Mouse (Mus musculus) natural killer cell, adult 2 months (primary cell): ENCODE data around the gene Itgb3.
"Not testable (repeated sequence)": the region's sequence is repeated elsewhere in the genome, so short reads cannot be mapped to it uniquely, and the experiment has no call there.

Source experiments
- DNase-seq, 2 experiments: peaks; one replicate each; pipeline ENCODE4 v3.0.0; 2022; ENCODE audit warnings: low spot score in 2 of 2

Gene Itgb3

DNA sequence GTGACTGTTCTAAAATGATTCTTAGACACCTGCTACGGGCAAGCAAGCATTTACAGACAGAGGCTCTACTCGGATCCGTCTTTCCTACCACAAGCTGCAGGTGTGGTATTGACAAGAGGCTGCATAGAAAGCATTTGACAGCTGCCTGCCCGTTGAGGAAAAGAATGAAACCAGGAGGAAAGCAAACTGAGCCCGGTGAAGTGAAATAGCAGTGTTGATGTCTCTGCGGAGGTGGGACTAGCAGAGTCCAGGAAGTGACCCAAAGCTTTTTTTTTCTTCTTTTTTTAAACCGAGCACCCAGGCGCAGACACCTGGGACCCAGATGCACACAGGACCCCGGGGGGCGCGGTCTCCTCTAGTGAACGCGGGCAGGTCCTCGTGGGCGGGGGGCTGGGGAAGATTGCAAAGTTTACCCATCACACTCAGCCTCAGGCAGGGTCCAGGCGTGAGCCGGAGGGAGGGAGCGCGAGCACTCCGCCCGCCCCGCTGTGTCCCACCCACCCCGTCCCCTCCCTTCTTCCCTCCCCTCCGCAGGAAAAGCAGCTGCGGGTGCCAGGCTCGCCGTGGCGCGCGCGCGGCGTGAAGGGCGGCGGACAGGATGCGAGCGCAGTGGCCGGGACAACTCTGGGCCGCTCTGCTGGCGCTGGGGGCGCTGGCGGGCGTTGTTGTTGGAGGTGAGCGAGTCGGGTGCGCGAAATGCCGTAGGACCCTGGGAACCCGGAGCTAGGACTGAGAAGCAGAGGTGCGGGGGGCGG, at the start of gene Itgb3:
Itgb3 (plus strand) TSS at position 510 of the 755 bp plus-strand sequence.
- DNase-seq: peak; percentile 74 to 81

GRCm38 (mm10) chr11:104558065-104558464, 49.7 kb upstream of the Itgb3 start:
- DNase-seq: no peak

DNA sequence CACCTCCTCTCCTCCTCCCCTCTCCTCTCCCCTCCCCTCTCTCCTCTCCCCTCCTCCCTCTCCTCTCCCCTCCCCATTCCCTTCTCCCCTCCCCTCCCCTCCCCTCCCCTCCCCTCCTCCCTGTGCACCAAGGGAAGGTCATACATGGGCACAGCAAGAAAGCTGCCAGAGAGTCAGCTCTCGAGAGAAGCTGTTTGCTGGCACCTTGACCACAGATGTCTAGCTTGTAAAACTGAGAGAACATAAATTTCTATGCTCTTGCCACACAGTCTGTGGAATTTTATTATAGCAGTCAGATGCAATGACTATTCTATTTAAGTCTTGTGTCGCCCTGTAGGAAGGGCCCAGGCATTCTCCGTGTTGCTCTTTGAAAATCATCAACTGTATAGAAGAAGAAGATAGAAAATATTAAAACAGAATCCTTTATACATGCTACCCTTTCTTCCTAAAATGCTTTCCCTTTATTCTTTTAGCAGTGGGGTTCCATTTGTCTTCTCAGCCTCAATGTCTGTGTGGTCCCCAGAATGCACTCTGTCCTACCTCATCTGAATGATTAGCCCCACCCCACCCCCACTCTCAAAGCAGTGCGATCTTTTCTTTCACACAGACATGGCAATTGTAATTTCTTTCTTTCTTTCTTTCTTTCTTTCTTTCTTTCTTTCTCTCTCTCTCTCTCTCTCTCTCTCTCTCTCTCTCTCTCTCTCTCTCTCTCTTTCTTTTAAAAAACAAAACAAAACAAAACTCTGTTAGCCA, 49.0 kb upstream of the Itgb3 start:
- no peak for DNase-seq

- DNase-seq: no peak
Observed at GRCm38 (mm10) chr11:104560971-104561370, 46.8 kb upstream of the Itgb3 start.

- DNase-seq: no peak
Observed at GRCm38 (mm10) chr11:104563496-104563895, 44.3 kb upstream of the Itgb3 start.

DNA sequence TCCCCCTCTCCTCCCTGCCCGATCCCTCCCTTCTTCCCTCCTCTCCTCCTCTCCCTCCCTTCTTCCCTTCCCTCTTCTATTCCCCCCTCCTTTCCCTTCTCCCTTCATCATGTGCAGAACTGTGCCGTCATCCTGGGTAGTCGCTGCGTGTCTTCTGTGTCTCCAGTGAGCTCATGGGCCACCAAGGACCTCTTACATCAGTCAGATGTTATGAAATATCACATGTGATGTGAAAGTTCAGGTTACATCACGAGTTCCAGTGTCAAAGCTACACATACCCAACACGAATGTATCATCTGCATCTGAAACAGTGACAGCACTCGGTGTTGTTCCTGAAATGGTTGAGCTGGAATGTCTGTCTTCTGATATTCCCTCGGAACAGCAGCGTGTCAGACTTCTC, 42.6 kb upstream of the Itgb3 start:
- no peak for DNase-seq

- no peak for DNase-seq
Observed at GRCm38 (mm10) chr11:104566097-104566496, 41.7 kb upstream of the Itgb3 start.

- DNase-seq: no peak
Observed at GRCm38 (mm10) chr11:104566796-104567195, 41.0 kb upstream of the Itgb3 start.

GRCm38 (mm10) chr11:104567736-104568135, 40.1 kb upstream of the Itgb3 start:
- no peak for DNase-seq

DNA sequence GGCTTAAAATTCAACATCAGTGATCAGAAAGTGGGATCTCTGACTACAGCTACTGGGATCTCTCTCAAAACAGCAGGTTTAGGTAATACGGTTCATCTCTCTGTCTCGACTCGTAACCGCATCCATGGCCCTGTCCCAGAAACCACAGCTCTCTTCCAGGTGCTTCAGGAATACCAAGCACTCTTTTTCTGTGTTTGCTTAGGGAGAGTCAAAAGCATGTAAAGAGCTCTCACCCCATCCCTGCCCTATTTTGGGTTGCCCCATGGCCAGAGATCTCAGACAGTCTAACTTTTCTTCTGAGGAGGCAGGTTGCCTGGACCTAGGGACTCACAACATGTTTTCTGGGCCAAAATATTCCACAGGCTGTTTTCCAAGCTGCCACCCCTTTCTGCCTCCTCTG, 39.5 kb upstream of the Itgb3 start:
- no peak for DNase-seq

- not testable (repeated sequence) for DNase-seq
Observed at GRCm38 (mm10) chr11:104570515-104570914, 37.3 kb upstream of the Itgb3 start.

- DNase-seq: peak; percentile 20 to 23
Observed at GRCm38 (mm10) chr11:104571373-104571772, 36.4 kb upstream of the Itgb3 start.

DNA sequence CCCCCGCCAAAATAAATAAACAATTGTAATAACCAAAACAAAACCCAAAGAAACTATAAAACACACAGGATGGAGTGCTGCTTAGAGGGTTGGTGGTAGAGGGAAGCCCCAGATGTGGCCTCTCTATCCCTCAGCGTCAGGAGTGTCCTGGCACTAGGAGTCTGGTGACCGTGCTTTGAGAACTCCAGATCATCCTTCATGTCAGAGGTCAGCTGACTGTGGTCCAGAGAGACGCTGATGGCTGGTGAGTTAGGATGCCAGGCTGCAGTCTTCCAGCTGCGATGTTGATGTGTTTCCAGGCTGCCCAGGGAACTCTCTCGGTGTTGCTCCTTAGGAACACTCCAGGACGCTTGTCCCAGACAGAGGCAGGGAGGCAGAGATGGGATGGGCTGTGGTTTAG, 35.7 kb upstream of the Itgb3 start:
- DNase-seq: no peak

GRCm38 (mm10) chr11:104572566-104572965, 35.2 kb upstream of the Itgb3 start:
- DNase-seq: no peak

DNA sequence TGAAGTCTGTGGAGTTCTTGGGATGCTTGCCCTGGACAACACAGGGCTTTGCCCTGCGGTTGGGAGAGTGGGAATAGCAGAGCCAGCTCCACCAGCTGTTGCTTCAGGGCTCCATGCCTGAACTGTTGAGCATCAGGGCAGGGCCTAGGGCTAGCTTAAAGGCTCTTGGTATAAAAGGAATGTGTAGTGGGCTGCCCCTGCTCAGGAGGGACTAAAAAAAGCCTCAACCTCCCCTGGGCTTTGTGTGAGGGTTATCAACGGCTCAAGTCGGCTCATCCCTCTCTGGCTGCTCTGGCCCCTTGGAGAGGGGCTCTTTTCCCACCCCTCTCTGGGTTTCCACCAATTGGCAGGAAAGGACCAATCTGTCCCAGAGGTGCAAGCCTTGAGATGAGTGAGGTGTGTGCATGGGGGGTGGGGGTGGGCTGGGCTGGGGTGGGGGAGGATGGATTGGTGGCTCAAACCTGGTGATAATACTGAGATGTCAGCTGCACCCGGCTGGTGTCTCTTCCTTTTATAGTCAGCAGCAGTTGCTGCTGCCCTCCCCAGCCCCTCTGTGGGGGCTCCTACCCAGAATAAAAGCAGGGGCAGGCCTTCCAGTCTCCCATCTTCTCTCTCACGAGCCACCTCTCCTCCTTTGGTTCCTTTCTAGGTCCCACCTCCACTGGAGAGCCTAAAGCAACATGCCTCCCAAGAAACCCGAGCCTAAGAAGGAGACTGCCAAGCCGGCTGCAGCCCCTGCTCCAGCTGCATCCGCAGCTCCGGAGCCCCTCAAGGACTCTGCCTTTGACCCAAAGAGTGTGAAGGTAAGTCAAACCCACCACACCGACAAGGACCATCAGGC, 30.8 kb upstream of the Itgb3 start:
- no peak for DNase-seq

DNA sequence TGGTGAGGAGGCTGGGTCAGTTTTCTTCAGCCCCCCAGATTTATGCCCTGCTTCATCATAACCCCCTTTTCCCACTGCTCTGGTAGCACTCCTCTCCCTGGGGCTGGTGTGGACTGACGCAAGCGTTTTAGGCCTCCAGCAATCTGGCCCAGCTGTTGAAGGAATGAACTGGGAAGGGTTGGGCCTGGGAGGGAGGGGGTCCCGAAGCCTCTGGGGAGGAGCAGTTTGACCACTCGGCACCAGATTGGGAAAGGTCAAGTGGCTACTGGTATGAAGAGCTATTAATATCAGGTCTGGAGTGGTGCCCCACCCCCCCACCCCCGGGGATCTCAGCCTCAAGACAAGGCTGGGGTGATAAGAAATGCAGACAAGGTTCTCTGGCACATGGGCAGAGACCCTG, 29.7 kb upstream of the Itgb3 start:
- DNase-seq: no peak

- DNase-seq: no peak
Observed at GRCm38 (mm10) chr11:104579084-104579483, 28.7 kb upstream of the Itgb3 start.

- no peak for DNase-seq
Observed at GRCm38 (mm10) chr11:104579575-104579974, 28.2 kb upstream of the Itgb3 start.

DNA sequence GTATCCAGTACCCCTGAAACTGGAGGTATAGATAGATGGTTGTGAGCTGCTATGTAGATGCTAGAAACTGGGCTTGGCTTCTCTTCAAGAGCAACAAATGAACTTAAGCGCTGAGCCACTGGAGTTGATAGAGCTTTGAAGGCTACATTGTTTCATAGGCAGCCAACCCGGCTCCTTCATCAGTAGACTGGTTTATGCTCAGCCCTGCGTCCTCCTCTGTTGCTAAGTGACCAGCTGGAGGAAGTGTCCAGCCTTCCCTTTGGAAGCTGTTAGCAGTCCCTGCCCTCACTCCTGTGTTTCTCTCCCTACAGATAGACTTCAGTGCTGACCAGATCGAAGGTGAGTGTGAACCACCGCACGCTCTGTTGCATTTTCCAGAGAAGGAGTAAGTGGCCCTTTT, 27.7 kb upstream of the Itgb3 start:
- DNase-seq: no peak

GRCm38 (mm10) chr11:104580606-104581005, 27.2 kb upstream of the Itgb3 start:
- no peak for DNase-seq

GRCm38 (mm10) chr11:104581446-104582307, 26.1 kb upstream of the Itgb3 start:
- DNase-seq: peak; percentile 59 to 68

DNA sequence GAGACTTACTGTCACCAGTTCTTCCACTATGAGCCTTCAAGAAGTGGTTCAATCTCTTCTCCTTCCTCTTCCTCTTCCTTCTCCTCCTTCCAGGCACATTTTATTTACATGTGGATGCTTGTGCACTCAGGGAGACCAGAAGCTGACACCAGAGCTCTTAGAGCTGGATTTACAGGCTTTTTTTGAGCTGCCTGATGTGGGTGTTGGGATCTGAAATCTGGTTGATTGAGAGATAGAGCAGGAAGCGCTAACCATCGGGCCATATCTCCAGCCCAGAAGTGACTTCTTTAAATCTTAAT, 25.5 kb upstream of the Itgb3 start:
- no peak for DNase-seq
